Mouse (Mus musculus) heart, adult 10 weeks (tissue): ENCODE results near the gene Pcsk2. TPM values are rescaled to one million over a fixed set of nuclear protein-coding genes. Genes with fewer than 3 reads are reported as not detected.

Experiments used
- polyA plus RNA-seq: library from polyadenylated mRNA; stranded (reverse); fragments of 350-450 nt; fragmentation: Illumina TruSeq; extraction: RNeasy Lipid Tissue Mini Kit (QIAGEN cat#74804); gene quantifications from one replicate; pipeline ENCODE4 v1.2.3, GENCODE M21; 2014; ENCODE audit warnings: low read depth, low replicate concordance

Pcsk2 gene
- not detected for polyA plus RNA-seq

DNA sequence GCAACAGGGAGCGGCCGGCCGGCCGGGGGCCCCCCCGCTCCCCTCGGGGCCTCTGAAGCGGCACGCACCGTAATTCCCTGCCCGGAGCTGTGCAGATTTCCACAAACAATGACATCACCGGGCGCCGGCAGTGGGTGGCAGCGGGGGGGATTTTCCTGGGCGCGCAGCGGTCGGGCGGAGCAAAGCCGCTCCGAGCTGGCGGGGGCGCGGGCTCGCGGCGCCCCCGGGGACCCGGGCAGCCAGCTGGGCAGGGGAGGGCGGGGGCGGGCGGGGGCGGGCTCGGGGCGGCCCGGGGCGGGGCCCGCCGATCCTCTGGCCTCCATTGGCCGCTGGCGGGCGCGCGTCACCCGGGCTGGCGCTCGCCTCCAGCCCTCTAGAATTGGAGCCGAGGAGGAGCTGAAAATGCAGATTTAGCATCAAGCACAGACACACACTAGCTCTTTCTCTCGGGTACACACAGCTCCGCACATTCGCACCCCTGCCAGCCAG lies at the start of gene Pcsk2:
Gene Pcsk2, plus strand, starts transcription at position 399 of the 489 bp plus-strand sequence.

GRCm38 (mm10) chr2:143862484-143863231 lies 316.7 kb downstream of the Pcsk2 start, which contains the start of gene Bfsp1:
Bfsp1 (minus strand) TSS chr2:143863173.

